Mouse (Mus musculus) heart, embryonic 15.5 days (tissue): ENCODE data around the gene Tex35. TPM values are rescaled to one million over a fixed set of nuclear protein-coding genes. Genes with fewer than 3 reads are reported as not detected.
A peak's percentile ranks its signal among the peaks of the same experiment; 100 is the strongest.

Experiments
- ATAC-seq: fragments of 200-750 bp; cut with Nextera tagmentation; replicated peaks from 2 replicates; pipeline ENCODE4 v1.8.0; 2017; ENCODE audit warnings: low read depth, moderate TSS enrichment; ENCODE audit not compliant: insufficient number of reproducible peaks, insufficient read depth, low FRiP score
- H3K27ac ChIP-seq: fragments of 300-500 bp; sonication (generic); 2 replicates; pipeline ENCODE4 v1.5.1; 2015; ENCODE audit warnings: mild to moderate bottlenecking, inconsistent platforms
- H3K27me3 ChIP-seq: fragments of 300-500 bp; sonication (generic); 2 replicates; pipeline ENCODE4 v1.6.1; 2015; ENCODE audit warnings: inconsistent platforms
- H3K36me3 ChIP-seq: fragments of 300-500 bp; sonication (generic); 2 replicates; pipeline ENCODE4 v1.6.1; 2015; ENCODE audit warnings: mild to moderate bottlenecking, inconsistent platforms
- H3K4me1 ChIP-seq: fragments of 300-500 bp; sonication (generic); replicated peaks from 2 replicates; pipeline ENCODE4 v1.6.1; 2015; ENCODE audit warnings: inconsistent platforms
- H3K4me2 ChIP-seq: fragments of 300-500 bp; sonication (generic); 2 replicates; pipeline ENCODE4 v1.6.1; 2015; ENCODE audit warnings: inconsistent platforms, mild to moderate bottlenecking, moderate library complexity
- H3K4me3 ChIP-seq: fragments of 300-500 bp; sonication (generic); 2 replicates; pipeline ENCODE4 v1.5.1; 2015; ENCODE audit warnings: mild to moderate bottlenecking, inconsistent platforms
- H3K9ac ChIP-seq: fragments of 300-500 bp; sonication (generic); 2 replicates; pipeline ENCODE4 v1.6.1; 2015; ENCODE audit warnings: mild to moderate bottlenecking, inconsistent platforms
- H3K9me3 ChIP-seq: fragments of 300-500 bp; sonication (generic); replicated peaks from 2 replicates; pipeline ENCODE4 v1.6.1; 2016; ENCODE audit warnings: inconsistent platforms
- WGBS: fragments of 180-500 bp; shearing (Covaris S2); methylation state at CpG from one replicate; pipeline ENCODE4 v1.1.7; 2015; ENCODE audit warnings: mixed read lengths; 5-methylcytosine and 5-hydroxymethylcytosine counted together
- polyA plus RNA-seq: library from polyadenylated mRNA; unstranded; fragments of >200 nt; fragmentation: Nextera tagmentation; extraction: Ambion mirVana; gene quantifications from 2 replicates; pipeline ENCODE4 v1.2.1, GENCODE M21; 2015

Tex35 gene
- polyA plus RNA-seq, 1 experiment from 2014 or later, result not detected

DNA sequence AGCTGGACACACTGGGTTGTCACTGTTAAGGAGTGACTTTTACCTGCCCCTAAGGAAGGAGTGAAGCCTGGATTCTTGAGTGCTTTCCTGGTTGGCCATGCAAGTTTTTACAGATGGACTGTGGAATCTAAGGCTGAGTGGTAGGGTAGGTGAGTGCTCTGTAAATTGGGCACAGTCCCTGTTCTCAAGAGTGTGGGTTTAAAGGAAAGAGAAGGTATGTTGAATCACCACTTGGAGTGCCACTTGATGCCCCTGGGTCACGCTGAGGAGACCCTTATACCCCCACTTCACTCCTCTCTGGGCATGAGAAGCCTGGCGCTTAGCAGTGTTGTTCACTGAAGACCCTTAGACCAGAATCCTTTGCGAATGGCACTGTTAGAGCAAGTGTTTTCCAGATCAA is 9.0 kb upstream of the Tex35 start:
- Histone ChIP-seq H3K9me3 (no peaks in the 10 kb centered on the region), H3K4me1 (no peaks in the 10 kb centered on the region), H3K9ac (no peak overlapping the region), H3K27me3 (no peaks in the 10 kb centered on the region), H3K4me3 (no peak overlapping the region), H3K4me2 (no peak overlapping the region), H3K36me3 (no peaks in the 10 kb centered on the region), H3K27ac (no peak overlapping the region)
- no peak for ATAC-seq
- 84% methylated on average over 3 of the region's 3 CpGs for WGBS

DNA sequence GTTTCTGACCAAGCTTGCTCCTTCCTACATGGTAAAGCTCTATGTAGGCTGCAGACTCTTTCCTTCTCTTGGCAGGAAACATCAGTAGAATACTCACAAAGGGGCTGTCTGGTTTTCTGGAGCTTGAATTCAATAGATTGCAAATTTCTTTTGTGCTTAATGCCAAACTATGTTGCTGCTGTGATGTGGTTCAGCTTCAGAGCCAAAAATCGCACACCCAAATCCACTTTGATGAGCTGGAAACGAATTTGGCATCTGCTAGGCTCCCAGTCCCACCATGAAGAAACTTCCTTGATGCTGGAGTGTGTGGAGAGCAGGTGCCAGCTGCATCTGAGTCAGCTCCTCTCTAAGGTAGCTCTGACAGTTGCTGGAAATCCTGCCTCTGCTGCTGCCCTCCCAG is 6.0 kb upstream of the Tex35 start:
- Histone ChIP-seq H3K4me3 (no peak overlapping the region), H3K27ac (no peak overlapping the region), H3K4me1 (peaks cover 11% of the 10 kb centered on the region), H3K4me2 (no peak overlapping the region), H3K27me3 (no peaks in the 10 kb centered on the region), H3K36me3 (no peaks in the 10 kb centered on the region), H3K9ac (no peak overlapping the region), H3K9me3 (no peaks in the 10 kb centered on the region)
- WGBS, result 70% methylated on average over 2 of the region's 2 CpGs
- ATAC-seq, result no peak

DNA sequence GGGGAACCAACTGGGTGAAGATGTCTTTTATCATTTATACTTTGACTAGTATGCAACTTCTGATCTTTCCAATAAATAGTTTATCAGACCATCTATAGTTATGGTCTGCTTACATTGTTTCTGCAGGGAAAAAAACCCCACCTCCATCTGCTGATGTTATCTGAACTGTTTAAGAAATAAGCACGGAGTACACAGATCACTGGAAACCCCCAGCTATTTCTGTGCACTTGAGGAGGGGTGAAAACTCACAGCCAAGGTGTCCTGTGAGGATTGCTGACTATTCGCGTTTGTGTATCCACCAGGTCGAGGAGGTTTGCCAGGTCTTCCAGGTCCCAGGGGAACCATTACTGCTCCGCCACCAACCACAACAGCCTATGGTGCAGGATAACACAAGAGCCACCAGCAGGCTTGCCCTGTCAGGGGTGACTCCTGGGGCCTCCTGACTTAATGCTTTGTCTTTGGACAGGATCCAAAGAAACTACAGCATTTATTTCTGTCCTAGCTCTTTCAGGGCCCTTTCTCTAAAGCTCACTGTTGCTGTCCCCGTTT is 1.9 kb upstream of the Tex35 start:
- Histone ChIP-seq H3K27me3 (no peaks in the 10 kb centered on the region), H3K4me3 (no peak overlapping the region), H3K27ac (no peak overlapping the region; the same call in 1 of the 2 replicates), H3K9me3 (no peaks in the 10 kb centered on the region), H3K4me1 (peaks cover 11% of the 10 kb centered on the region), H3K9ac (no peak overlapping the region), H3K4me2 (no peak overlapping the region), H3K36me3 (no peaks in the 10 kb centered on the region)
- no peak for ATAC-seq
- WGBS, result 40% methylated on average over 6 of the region's 6 CpGs

DNA sequence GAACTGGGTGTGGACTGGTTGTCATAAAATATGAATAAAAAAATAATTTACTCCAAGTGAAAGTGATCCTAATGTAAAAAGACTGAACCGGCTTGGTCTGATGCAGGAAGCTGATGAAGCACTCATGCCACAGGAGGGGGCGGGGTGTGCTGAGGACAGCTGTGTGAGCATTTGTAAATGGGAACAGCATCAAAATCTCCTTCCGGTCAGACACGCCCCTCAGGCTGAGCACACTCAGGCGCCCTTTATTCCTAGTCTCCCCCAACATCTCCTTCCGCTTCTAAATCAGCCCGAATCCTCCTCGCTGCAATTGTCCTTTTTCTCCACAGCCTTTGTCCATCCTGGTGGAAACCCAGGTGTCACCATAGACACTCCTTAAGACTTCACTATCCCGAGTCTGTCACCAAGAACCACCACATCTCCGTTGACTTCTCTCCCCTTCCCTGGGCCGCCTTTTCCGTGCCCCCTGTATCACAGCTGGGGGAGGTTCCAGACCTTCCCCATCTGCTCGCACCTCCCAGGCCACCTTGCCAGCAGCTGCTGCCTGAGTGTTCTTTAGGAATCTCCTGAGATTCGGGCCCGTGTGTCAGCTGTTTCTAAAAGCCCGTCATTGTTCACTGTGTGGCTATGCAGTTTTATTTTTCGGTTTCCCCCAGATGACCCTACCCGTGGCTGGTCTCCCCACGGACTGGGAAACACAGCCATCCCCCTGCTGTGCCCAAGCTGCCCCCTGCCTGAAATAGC is 7.2 kb downstream of the Tex35 start:
- ATAC-seq, result peak; percentile 53; the same call in 1 of the 2 replicates
- no peaks in the 10 kb centered on the region for H3K27me3 ChIP-seq
- H3K27ac ChIP-seq, result no peak overlapping the region
- WGBS, result 10% methylated on average over 19 of the region's 19 CpGs
- peak overlapping the region; percentile 33 for H3K4me3 ChIP-seq
- H3K36me3 ChIP-seq, result no peaks in the 10 kb centered on the region
- peak overlapping the region; percentile 62 for H3K4me2 ChIP-seq
- H3K9me3 ChIP-seq, result no peaks in the 10 kb centered on the region
- peak overlapping the region; percentile 10; the same call in 1 of the 2 replicates for H3K9ac ChIP-seq
- peaks cover 8% of the 10 kb centered on the region for H3K4me1 ChIP-seq

DNA sequence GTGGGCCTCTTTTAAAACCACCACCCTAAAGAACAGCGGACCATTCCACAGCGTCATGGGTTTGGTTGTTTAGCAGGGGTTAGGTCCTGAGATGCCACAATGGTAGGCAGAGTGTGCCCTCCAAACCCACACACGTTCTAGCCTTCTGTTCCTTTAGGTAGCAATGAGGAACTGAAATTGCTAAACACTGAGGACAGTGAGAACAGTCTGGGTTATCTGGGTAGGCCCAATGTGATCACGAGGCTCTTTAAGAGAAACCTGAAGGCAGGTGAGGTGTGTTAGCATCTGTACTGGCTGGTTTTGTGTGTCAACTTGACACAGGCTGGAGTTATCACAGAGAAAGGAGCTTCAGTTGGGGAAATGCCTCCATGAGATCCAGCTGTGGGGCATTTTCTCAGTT is 12.9 kb downstream of the Tex35 start:
- 83% methylated on average over 4 of the region's 4 CpGs for WGBS
- Histone ChIP-seq H3K36me3 (no peaks in the 10 kb centered on the region), H3K27ac (no peak overlapping the region), H3K9me3 (no peaks in the 10 kb centered on the region), H3K4me1 (no peaks in the 10 kb centered on the region), H3K27me3 (no peaks in the 10 kb centered on the region), H3K9ac (no peak overlapping the region), H3K4me2 (no peak overlapping the region), H3K4me3 (no peak overlapping the region)
- no peak for ATAC-seq

DNA sequence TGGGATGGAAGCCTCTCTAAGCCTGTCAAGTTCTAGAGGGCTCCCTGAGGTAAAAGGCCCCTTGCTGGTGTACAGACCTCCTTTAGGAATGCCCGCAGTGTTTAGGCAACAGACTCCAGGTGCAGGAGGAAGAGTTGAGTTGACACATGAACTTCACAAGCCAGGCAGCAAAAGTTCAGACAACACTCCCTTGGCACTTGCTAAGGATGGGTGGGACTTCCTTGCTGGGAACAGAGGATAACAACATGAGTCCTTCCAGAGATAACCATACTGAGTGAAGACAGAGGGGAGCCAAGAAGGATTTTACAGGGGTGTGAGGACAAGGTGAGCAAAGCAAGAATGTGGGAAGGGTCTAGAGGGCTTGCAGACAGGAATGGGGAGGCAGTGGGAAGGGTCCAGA is 15.9 kb downstream of the Tex35 start:
- Histone ChIP-seq H3K27me3 (no peaks in the 10 kb centered on the region), H3K9ac (no peak overlapping the region), H3K36me3 (no peaks in the 10 kb centered on the region), H3K4me2 (no peak overlapping the region), H3K4me1 (no peaks in the 10 kb centered on the region), H3K9me3 (no peaks in the 10 kb centered on the region), H3K4me3 (no peak overlapping the region), H3K27ac (no peak overlapping the region)
- WGBS, result 72% methylated on average over 1 of the region's 1 CpGs
- no peak; the same call in 1 of the 2 replicates for ATAC-seq

DNA sequence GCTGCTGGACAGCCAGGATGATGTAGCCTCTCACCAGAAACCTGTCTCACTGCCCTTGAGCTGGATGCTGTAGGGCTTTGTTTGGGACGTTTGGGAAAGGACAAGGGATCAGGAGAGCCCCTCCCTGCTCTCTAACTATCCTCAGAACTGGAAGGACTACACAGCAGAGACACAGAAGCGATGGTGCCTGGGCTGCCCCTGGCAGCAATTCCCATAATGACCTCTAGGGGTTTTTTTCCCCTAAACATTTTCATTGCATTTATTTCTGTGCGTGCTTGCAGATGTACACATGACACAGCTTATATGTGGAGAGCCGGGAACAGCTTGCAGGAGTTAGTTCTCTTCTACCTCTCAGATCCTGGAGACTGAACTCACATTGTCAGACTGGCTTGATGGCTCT is 16.3 kb downstream of the Tex35 start:
- no peaks in the 10 kb centered on the region for H3K27me3 ChIP-seq
- H3K9ac ChIP-seq, result no peak overlapping the region
- no peak overlapping the region for H3K27ac ChIP-seq
- ATAC-seq, result no peak
- no peaks in the 10 kb centered on the region for H3K4me1 ChIP-seq
- H3K9me3 ChIP-seq, result no peaks in the 10 kb centered on the region
- H3K4me3 ChIP-seq, result no peak overlapping the region
- H3K4me2 ChIP-seq, result no peak overlapping the region
- WGBS, result 65% methylated on average over 4 of the region's 4 CpGs
- H3K36me3 ChIP-seq, result no peaks in the 10 kb centered on the region

DNA sequence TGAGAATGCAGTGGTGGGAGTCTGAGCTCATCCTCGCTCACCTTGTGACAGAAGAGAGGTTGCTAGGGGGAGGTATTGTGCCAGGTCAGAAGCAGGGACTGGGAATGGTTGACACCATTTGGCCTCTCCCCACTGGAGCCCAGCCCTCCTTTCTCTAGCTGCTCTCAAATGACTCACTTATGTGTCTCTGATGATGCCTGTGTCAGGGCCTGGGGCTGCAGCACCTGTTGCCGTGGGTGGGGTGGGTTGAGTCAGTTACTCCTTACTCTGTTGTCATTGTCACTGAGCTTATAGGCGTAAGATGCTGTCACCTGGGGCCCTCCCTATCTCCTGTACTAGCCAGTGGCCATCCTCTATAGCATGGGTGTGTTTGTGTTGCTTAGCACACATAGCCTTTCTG is 17.6 kb downstream of the Tex35 start:
- Histone ChIP-seq H3K9me3 (no peaks in the 10 kb centered on the region), H3K4me1 (no peaks in the 10 kb centered on the region), H3K27me3 (no peaks in the 10 kb centered on the region), H3K4me2 (no peak overlapping the region), H3K27ac (no peak overlapping the region), H3K9ac (no peak overlapping the region), H3K4me3 (no peak overlapping the region), H3K36me3 (no peaks in the 10 kb centered on the region)
- ATAC-seq, result no peak
- 63% methylated on average over 3 of the region's 3 CpGs for WGBS

DNA sequence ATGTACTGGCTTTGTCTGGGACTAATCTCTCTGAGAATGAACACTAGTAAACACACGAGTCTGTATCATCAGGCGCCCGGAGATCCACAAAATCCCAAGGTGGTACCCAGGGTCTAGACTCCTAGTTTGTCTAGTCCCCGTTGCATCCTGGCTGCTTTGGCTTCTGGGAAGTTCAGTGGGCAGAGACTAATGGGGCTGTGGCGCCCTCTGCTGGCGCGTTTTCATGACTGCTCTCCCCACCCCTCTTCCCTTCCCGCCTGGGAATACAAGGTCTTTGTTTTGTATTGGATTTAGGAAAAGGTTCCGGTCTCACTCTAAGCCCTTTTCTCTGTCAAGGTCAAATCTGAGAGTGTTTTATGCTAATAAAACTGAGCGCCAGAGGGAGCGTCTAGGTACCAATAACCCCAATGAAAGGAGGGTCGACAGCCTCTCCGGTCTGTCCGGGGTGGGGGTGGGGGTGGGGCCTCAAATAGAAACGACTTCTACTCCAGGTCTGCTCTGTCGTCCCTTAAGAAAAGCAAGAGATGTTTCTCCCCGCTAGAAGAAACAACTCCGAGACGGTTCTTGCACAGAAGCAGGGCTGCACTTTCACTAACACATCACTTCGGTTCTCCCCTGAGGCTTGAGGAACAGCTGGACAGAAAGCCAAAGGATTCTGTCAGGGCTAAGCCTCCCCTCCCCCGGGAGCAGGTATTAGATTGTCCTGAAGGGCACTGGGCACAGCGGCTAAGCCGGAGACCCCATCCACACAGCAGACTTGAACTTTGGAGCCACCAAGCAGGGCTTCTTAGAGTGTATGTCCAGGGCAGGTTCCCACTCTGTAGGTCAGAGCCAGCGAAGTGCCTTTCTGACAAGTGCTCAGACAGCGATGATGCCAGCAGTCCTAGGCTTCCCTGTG is 22.1 kb downstream of the Tex35 start:
- Histone ChIP-seq H3K4me3 (peak overlapping the region; percentile 49), H3K4me2 (peak overlapping the region; percentile 64), H3K27ac (peak overlapping the region; percentile 38; the same call in 1 of the 2 replicates), H3K9me3 (no peaks in the 10 kb centered on the region), H3K27me3 (no peaks in the 10 kb centered on the region), H3K4me1 (peaks cover 3% of the 10 kb centered on the region), H3K36me3 (no peaks in the 10 kb centered on the region), H3K9ac (peak overlapping the region; percentile 40)
- WGBS, result 9% methylated on average over 25 of the region's 25 CpGs
- 0 out of 2 replicates have a peak, but pooled peaks have one; percentile 7 for ATAC-seq

DNA sequence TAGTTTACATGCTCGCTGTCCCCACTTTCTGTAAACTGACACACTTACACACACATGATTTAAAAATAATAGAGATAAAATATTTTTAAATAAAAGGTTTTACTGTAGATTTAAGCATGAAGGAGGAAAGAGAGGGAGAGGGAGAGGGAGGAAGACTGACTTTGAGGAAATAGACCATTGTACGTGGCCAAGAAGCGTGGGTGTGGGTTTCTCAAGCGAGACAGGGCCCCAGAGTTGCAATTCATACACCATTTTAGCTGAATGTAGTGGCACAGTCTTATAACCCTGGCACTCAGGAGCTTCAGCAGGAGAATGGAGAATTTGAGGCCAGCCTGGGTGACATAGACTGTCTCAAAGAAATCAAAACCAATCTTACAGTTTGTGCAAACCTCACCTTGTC is 25.5 kb downstream of the Tex35 start:
- H3K27ac ChIP-seq, result no peak overlapping the region
- no peak overlapping the region for H3K4me3 ChIP-seq
- no peaks in the 10 kb centered on the region for H3K27me3 ChIP-seq
- H3K9ac ChIP-seq, result no peak overlapping the region
- no peak for ATAC-seq
- no peaks in the 10 kb centered on the region for H3K9me3 ChIP-seq
- H3K36me3 ChIP-seq, result no peaks in the 10 kb centered on the region
- 77% methylated on average over 4 of the region's 4 CpGs for WGBS
- no peak overlapping the region for H3K4me2 ChIP-seq
- peaks cover 13% of the 10 kb centered on the region for H3K4me1 ChIP-seq

DNA sequence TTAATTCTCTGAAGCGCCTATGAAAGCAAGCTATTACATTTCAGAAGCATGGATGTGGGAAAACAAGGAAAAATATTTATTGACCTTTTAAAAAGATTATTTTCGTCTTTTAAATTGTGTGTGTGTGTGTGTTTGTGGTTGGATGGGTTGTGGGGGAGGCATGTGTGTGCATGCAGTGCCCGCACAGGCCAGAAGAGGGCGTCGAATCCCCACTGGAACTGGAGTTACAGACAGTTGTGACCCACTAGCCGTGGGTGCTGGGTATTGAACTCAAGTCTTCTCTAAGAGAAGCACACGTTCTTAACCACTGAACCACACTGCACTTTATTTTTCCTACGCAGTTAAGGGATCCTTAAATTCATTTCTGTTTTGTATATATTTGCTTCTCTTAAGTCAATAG is 26.5 kb downstream of the Tex35 start:
- 63% methylated on average over 8 of the region's 8 CpGs for WGBS
- Histone ChIP-seq H3K9me3 (no peaks in the 10 kb centered on the region), H3K27ac (no peak overlapping the region), H3K4me1 (peaks cover 16% of the 10 kb centered on the region), H3K36me3 (no peaks in the 10 kb centered on the region), H3K4me2 (no peak overlapping the region), H3K9ac (no peak overlapping the region), H3K27me3 (no peaks in the 10 kb centered on the region), H3K4me3 (no peak overlapping the region)
- ATAC-seq, result no peak
